Mouse (Mus musculus) adrenal gland, postnatal 36 days (tissue): ENCODE results near the gene Ptpn7. TPM values are rescaled to one million over a fixed set of nuclear protein-coding genes. Genes with fewer than 3 reads are reported as not detected.
"Not testable (repeated sequence)": the region's sequence is repeated elsewhere in the genome, so short reads cannot be mapped to it uniquely, and the experiment has no call there.

Source experiments
- DNase-seq, 2 experiments: peaks; one replicate each; pipeline ENCODE4 v3.0.0; 2021; ENCODE audit warnings: mixed read lengths in 1 of 2
- total RNA-seq, 2 experiments: library from RNA; stranded (reverse); gene quantifications; 2 replicates each; pipeline ENCODE4 v1.2.3; 2021

The Ptpn7 gene
- total RNA-seq, 2 experiments from 2014 or later, result 0.63 to 1.1 TPM

DNA sequence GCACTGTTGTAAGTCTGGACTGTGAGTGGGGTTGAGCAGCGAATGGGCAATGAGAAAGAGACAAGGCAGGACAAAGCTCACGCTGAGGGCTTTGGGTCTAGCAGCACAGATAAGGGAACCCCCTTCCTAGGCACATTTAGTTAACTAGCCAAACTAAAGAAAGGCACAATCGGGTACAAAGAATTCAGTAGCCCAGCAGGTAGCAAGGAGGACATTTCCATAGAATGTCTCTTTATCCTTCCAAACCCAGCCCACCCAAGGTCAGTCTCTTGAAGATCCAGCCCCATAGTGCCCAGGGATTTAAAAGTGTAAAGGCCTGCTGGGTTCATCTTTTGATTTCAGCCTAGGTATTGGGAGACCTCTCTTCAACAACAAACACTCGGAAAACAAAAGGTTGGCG is 53.4 kb downstream of the Ptpn7 start:
- DNase-seq, result no peak

DNA sequence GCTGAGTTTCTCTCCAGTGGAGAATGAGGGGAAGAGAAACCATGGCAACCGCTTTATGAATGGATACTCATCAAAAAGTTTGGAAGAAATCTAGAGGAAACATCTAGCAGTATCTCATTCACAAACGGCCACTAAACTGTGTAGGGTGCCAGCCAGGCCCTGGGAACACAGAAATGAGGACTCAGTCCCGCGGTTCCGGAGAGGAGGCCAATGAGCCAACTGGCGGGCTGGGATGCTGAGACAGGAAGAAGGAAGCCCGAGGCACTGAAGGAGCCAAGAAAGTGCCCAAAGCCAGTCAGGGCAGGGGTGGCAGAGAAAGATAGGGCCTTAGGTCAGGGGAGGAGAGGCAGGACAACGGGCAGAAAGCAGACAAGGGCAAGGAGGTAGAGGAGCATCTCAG is 53.9 kb downstream of the Ptpn7 start:
- no peak for DNase-seq

GRCm38 (mm10) chr1:135187016-135187415 is 54.5 kb downstream of the Ptpn7 start:
- not testable (repeated sequence) for DNase-seq

GRCm38 (mm10) chr1:135188197-135188596 is 55.7 kb downstream of the Ptpn7 start:
- DNase-seq, result peak; percentile 47 to 63

- no peak for DNase-seq
Measured at GRCm38 (mm10) chr1:135189186-135189585, 56.7 kb downstream of the Ptpn7 start.

GRCm38 (mm10) chr1:135194335-135194734 is 61.8 kb downstream of the Ptpn7 start:
- DNase-seq, result not testable (repeated sequence)

Other genes with a start within 250 kb of the Ptpn7 start
- 10 to 100 TPM; 10.5 to 11.4 TPM for gene Ppp1r12b, start 176.8 kb upstream of the Ptpn7 start, total RNA-seq
- gene Ube2t, start 170.1 kb upstream of the Ptpn7 start, total RNA-seq, result 1 to 10 TPM; 2.5 to 3.3 TPM
- gene Lgr6, start 27.4 kb upstream of the Ptpn7 start, total RNA-seq, result 1 to 10 TPM; 1.2 to 2.2 TPM
- gene Arl8a, start 14.1 kb downstream of the Ptpn7 start, total RNA-seq, result 10 to 100 TPM; 52.5 to 56.3 TPM
- 1 to 10 TPM in 1 of 2 experiments, under 1 TPM in 1; 0.83 to 1.5 TPM for gene Gpr37l1, start 35.0 kb downstream of the Ptpn7 start, total RNA-seq
- gene Elf3, start 125.9 kb downstream of the Ptpn7 start, total RNA-seq, result not detected
- 10 to 100 TPM; 46.3 to 48.9 TPM for gene Rnpep, start 151.4 kb downstream of the Ptpn7 start, total RNA-seq
- 100 to 1,000 TPM; 212 to 215 TPM for gene Timm17a, start 181.1 kb downstream of the Ptpn7 start, total RNA-seq
- gene Lmod1, start 192.1 kb downstream of the Ptpn7 start, total RNA-seq, result 1 to 10 TPM; 1.4 to 1.6 TPM
- 1 to 10 TPM; 6.8 to 9.2 TPM for gene Shisa4, start 242.5 kb downstream of the Ptpn7 start, total RNA-seq